Comparison of ENCODE assay signal across 9 mouse cellular contexts in genomic region chr4:126752608-126753141, GRCm38 (mm10). TPM values are rescaled to one million over a fixed set of nuclear protein-coding genes. Genes with fewer than 3 reads are reported as not detected.
DNase-seq lines count a peak whose midpoint lies in the region; ATAC-seq and TF ChIP-seq lines count a peak whose summit lies in the region.
"Had no signal": no experiment of that assay in that cellular context is flagged by ENCODE, and none has a peak within 500 bp of the region (broad histone marks: within the 10 kb centered on the region; RNA-seq: fewer than 3 reads in every experiment).

No protein-coding gene starts in this region.

- 0% methylated on average over 23 of the region's 23 CpGs for WGBS in heart, embryonic 11.5 days (ENCODE audit: insufficient replicate concordance)
- WGBS in thymus, adult 2 months = under 1% methylated on average over 23 of the region's 23 CpGs
- WGBS in embryonic facial prominence, embryonic 12.5 days = under 1% methylated on average over 23 of the region's 23 CpGs
- WGBS in midbrain, postnatal 0 days = 0% methylated on average over 23 of the region's 23 CpGs

- peak overlapping the region; percentile 92 for H3K4me3 ChIP-seq in heart, embryonic 11.5 days (ENCODE audit: low read depth, low read length)
- peak overlapping the region; percentile 78 for H3K4me3 ChIP-seq in thymus, adult 2 months (ENCODE audit: control insufficient read depth, insufficient read depth, low read length)
- peak overlapping the region; percentile 94 for H3K4me3 ChIP-seq in embryonic facial prominence, embryonic 12.5 days
- peak overlapping the region; percentile 94 for H3K4me3 ChIP-seq in midbrain, postnatal 0 days (ENCODE audit: low read depth, low read length)

- no peaks in the 10 kb centered on the region for H3K27me3 ChIP-seq in heart, embryonic 11.5 days (ENCODE audit: control insufficient read depth, insufficient read depth, low read length)
- no peaks in the 10 kb centered on the region for H3K27me3 ChIP-seq in thymus, adult 2 months (ENCODE audit: control insufficient read depth, insufficient read depth, low read length)
- H3K27me3 ChIP-seq in embryonic facial prominence, embryonic 12.5 days = no peaks in the 10 kb centered on the region
- H3K27me3 ChIP-seq in midbrain, postnatal 0 days (ENCODE audit: insufficient read depth, low read length) = no peaks in the 10 kb centered on the region

- H3K9me3 ChIP-seq in heart, embryonic 11.5 days (replicated peaks; ENCODE audit: control insufficient read depth, low read length) = no peaks in the 10 kb centered on the region
- H3K9me3 ChIP-seq in embryonic facial prominence, embryonic 12.5 days = no peaks in the 10 kb centered on the region
- H3K9me3 ChIP-seq in midbrain, postnatal 0 days (ENCODE audit: low read length) = no peaks in the 10 kb centered on the region

- DNase-seq in heart, postnatal 25 days (ENCODE audit: low spot score) = no peak
- DNase-seq in thymus, adult 2 months = peak; percentile 39
- no peak for DNase-seq in thymus, postnatal 25 days
- peak; percentile 31 for DNase-seq in left cerebral cortex, postnatal 4 days
- DNase-seq in midbrain, postnatal 0 days (ENCODE audit: low spot score) = peak; percentile 57

- H3K36me3 ChIP-seq in heart, embryonic 11.5 days (ENCODE audit: control insufficient read depth, insufficient read depth, low read length) = peaks cover 5% of the 10 kb centered on the region; the same call in 1 of the 2 replicates
- no peaks in the 10 kb centered on the region for H3K36me3 ChIP-seq in thymus, adult 2 months (ENCODE audit: control insufficient read depth, insufficient read depth, low read length)
- H3K36me3 ChIP-seq in embryonic facial prominence, embryonic 12.5 days = peaks cover 29% of the 10 kb centered on the region
- H3K36me3 ChIP-seq in midbrain, postnatal 0 days (ENCODE audit: insufficient read depth, low read length) = peaks cover 23% of the 10 kb centered on the region

- H3K4me2 ChIP-seq in heart, embryonic 11.5 days = peak overlapping the region; percentile 94
- H3K4me2 ChIP-seq in embryonic facial prominence, embryonic 12.5 days (replicated peaks) = peak overlapping the region; percentile 99
- peak overlapping the region; percentile 94 for H3K4me2 ChIP-seq in midbrain, postnatal 0 days (ENCODE audit: low read depth, low read length, poor library complexity, severe bottlenecking)

- peak overlapping the region; percentile 95; the same call in 1 of the 2 replicates for H3K27ac ChIP-seq in heart, embryonic 11.5 days (ENCODE audit: low read depth, low read length)
- H3K27ac ChIP-seq in thymus, adult 2 months (ENCODE audit: control insufficient read depth, insufficient read depth, low read length) = no peak overlapping the region
- peak overlapping the region; percentile 94; the same call in 1 of the 2 replicates for H3K27ac ChIP-seq in embryonic facial prominence, embryonic 12.5 days
- H3K27ac ChIP-seq in midbrain, postnatal 0 days (ENCODE audit: low read depth, low read length) = peak overlapping the region; percentile 97

- no peak for ATAC-seq in heart, embryonic 11.5 days (replicated peaks; ENCODE audit: insufficient number of reproducible peaks, low FRiP score, low TSS enrichment)
- ATAC-seq in embryonic facial prominence, embryonic 12.5 days (ENCODE audit: insufficient number of reproducible peaks, insufficient read depth, low FRiP score, low TSS enrichment) = no peak
- 0 out of 2 replicates have a peak, but pooled peaks have one; percentile 4 for ATAC-seq in midbrain, postnatal 0 days (ENCODE audit: low FRiP score)
- ATAC-seq in monocyte, adult 5-6 weeks (replicated peaks; ENCODE audit: insufficient number of reproducible peaks, low FRiP score, low TSS enrichment, poor library complexity, severe bottlenecking) = no peak

- no peak for TF ChIP-seq POLR2A in thymus, adult 2 months (IDR thresholded peaks at IDR 0.05; ENCODE audit: control insufficient read depth, extremely low read depth, insufficient read depth, low read length, poor library complexity)

- no peak for TF ChIP-seq CTCF in thymus, adult 2 months (IDR thresholded peaks at IDR 0.05; ENCODE audit: borderline replicate concordance, control insufficient read depth, extremely low read depth, insufficient read depth, low read length, poor library complexity)
- TF ChIP-seq CTCF in midbrain, postnatal 0 days (IDR thresholded peaks at IDR 0.05) = no peak

- H3K4me1 ChIP-seq in heart, embryonic 11.5 days (ENCODE audit: control insufficient read depth, insufficient read depth, low read length) = peaks cover 14% of the 10 kb centered on the region
- peaks cover 10% of the 10 kb centered on the region for H3K4me1 ChIP-seq in thymus, adult 2 months (replicated peaks; ENCODE audit: control insufficient read depth, insufficient read depth, low read length)
- H3K4me1 ChIP-seq in embryonic facial prominence, embryonic 12.5 days = peaks cover 28% of the 10 kb centered on the region
- H3K4me1 ChIP-seq in midbrain, postnatal 0 days (ENCODE audit: insufficient read depth, low read length) = peaks cover 15% of the 10 kb centered on the region; the same call in 1 of the 2 replicates

- intact Hi-C loops in heart, postnatal 25 days (cut with DNase I) = loop anchor here (5.0 to 10.0 kb wide), 2 partner anchors 75 to 212 kb away; partner anchors contain the start of genes Psmb2 and Zmym4
- intact Hi-C loops in left cerebral cortex, postnatal 4 days (cut with DNase I) = no loop called here

- H3K9ac ChIP-seq in heart, embryonic 11.5 days (ENCODE audit: low read depth, low read length) = peak overlapping the region; percentile 88
- H3K9ac ChIP-seq in embryonic facial prominence, embryonic 12.5 days = peak overlapping the region; percentile 80
- peak overlapping the region; percentile 95 for H3K9ac ChIP-seq in midbrain, postnatal 0 days (replicated peaks; ENCODE audit: low read length, poor library complexity, severe bottlenecking)

RNA-seq across cellular contexts. Expression of gene Ncdn, which starts 0.6 kb away (rescaled TPM):
- 19.3 and 20.4 TPM in 2 replicates for polyA plus RNA-seq in heart, embryonic 11.5 days (2014; fragmentation: Nextera tagmentation; extraction: Ambion mirVana)
- 10 to 100 TPM; 14.7 TPM for total RNA-seq in heart, postnatal 25 days (2021)
- polyA plus RNA-seq in thymus, adult 2 months (2012; rRNA removed) = 53.6 and 60.4 TPM in 2 replicates
- 35.2 and 37.2 TPM in 2 replicates for polyA plus RNA-seq in embryonic facial prominence, embryonic 12.5 days (2016; fragmentation: Nextera tagmentation; extraction: Ambion mirVana)
- 100 to 1,000 TPM; 291 to 313 TPM for total RNA-seq in left cerebral cortex, postnatal 4 days (2021)
- total RNA-seq in midbrain, postnatal 0 days (2014; rRNA removed) = 322 and 393 TPM in 2 replicates
- 186 and 194 TPM in 2 replicates for polyA plus RNA-seq in midbrain, postnatal 0 days (2015; fragmentation: Nextera tagmentation; extraction: Ambion mirVana)
- total RNA-seq in monocyte, adult 5-6 weeks (2017) = 4.7 to 9.4 TPM (median 6.5 TPM) in 3 replicates

RNA-seq across cellular contexts. Expression of gene AU040320, which starts 0.7 kb away (rescaled TPM):
- polyA plus RNA-seq in heart, embryonic 11.5 days (2014; fragmentation: Nextera tagmentation; extraction: Ambion mirVana) = 20.7 and 24.2 TPM in 2 replicates
- total RNA-seq in heart, postnatal 25 days (2021) = 10 to 100 TPM; 29.6 to 33.5 TPM
- polyA plus RNA-seq in thymus, adult 2 months (2012; rRNA removed) = 31.6 and 40.0 TPM in 2 replicates
- polyA plus RNA-seq in embryonic facial prominence, embryonic 12.5 days (2016; fragmentation: Nextera tagmentation; extraction: Ambion mirVana) = 18.1 and 20.4 TPM in 2 replicates
- total RNA-seq in left cerebral cortex, postnatal 4 days (2021) = 10 to 100 TPM; 49.2 to 49.4 TPM
- total RNA-seq in midbrain, postnatal 0 days (2014; rRNA removed) = 35.5 and 38.0 TPM in 2 replicates
- polyA plus RNA-seq in midbrain, postnatal 0 days (2015; fragmentation: Nextera tagmentation; extraction: Ambion mirVana) = 37.2 and 40.1 TPM in 2 replicates
- total RNA-seq in monocyte, adult 5-6 weeks (2017) = 18.5 to 37.3 TPM (median 20.5 TPM) in 3 replicates

RNA-seq across cellular contexts. Expression of gene Tfap2e, which starts 16.6 kb away (rescaled TPM):
- not detected in 2 replicates for polyA plus RNA-seq in heart, embryonic 11.5 days (2014; fragmentation: Nextera tagmentation; extraction: Ambion mirVana)
- total RNA-seq in heart, postnatal 25 days (2021) = not detected
- 0.07 and 0.20 TPM in 2 replicates for polyA plus RNA-seq in thymus, adult 2 months (2012; rRNA removed)
- 0.34 TPM in 1 of 2 replicates, not detected in the other for polyA plus RNA-seq in embryonic facial prominence, embryonic 12.5 days (2016; fragmentation: Nextera tagmentation; extraction: Ambion mirVana)
- total RNA-seq in left cerebral cortex, postnatal 4 days (2021) = not detected
- 0.14 TPM in 1 of 2 replicates, not detected in the other for total RNA-seq in midbrain, postnatal 0 days (2014; rRNA removed)
- polyA plus RNA-seq in midbrain, postnatal 0 days (2015; fragmentation: Nextera tagmentation; extraction: Ambion mirVana) = 0.15 and 0.31 TPM in 2 replicates
- not detected in 3 replicates for total RNA-seq in monocyte, adult 5-6 weeks (2017)
- total RNA-seq: left cerebral cortex, postnatal 10 days had no signal

Comparison
In these comparisons a context has a peak if more than half of its experiments do, and no peak if none do; other contexts are left out.
1. DNase-seq: peak in thymus, adult 2 months (single experiment), left cerebral cortex, postnatal 4 days (single experiment) and midbrain, postnatal 0 days (single experiment); none in heart, postnatal 25 days (single experiment) and thymus, postnatal 25 days (single experiment).
2. RNA of gene Ncdn, which starts 0.6 kb away (total RNA-seq): 322 to 393 TPM in midbrain, postnatal 0 days and 291 to 313 TPM in left cerebral cortex, postnatal 4 days; 14.7 TPM in heart, postnatal 25 days and 4.7 to 9.4 TPM in monocyte, adult 5-6 weeks; every median in the first group is over 10 times any median in the second.
3. Peak in every context shown above with its lines, with median percentiles within 50 percentile points of each other: H3K4me2 ChIP-seq, H3K4me3 ChIP-seq and H3K9ac ChIP-seq.